Mouse (Mus musculus) lung, postnatal 0 days (tissue): Measurements from ENCODE around the gene Myo5a. TPM values are rescaled to one million over a fixed set of nuclear protein-coding genes. Genes with fewer than 3 reads are reported as not detected.

Source experiments
- ATAC-seq: fragments of 200-750 bp; cut with Nextera tagmentation; 2 replicates; pipeline ENCODE4 v1.8.0; 2017; ENCODE audit warnings: moderate library complexity
- DNase-seq: peaks from one replicate; pipeline ENCODE4 v3.0.0-alpha.2; 2016; ENCODE audit warnings: low spot score
- H3K27ac ChIP-seq: fragments of 300-500 bp; sonication (generic); 2 replicates; pipeline ENCODE4 v1.5.1; 2014; ENCODE audit warnings: antibody characterized with exemption, mild to moderate bottlenecking, low read length, mixed read lengths
- H3K27me3 ChIP-seq: fragments of 300-500 bp; sonication (generic); replicated peaks from 2 replicates; pipeline ENCODE4 v1.6.1; 2014; ENCODE audit warnings: low read length, mixed read lengths; ENCODE audit not compliant: insufficient read depth
- H3K36me3 ChIP-seq: fragments of 300-500 bp; sonication (generic); 2 replicates; pipeline ENCODE4 v1.6.1; 2014; ENCODE audit warnings: low read length, mixed read lengths; ENCODE audit not compliant: insufficient read depth
- H3K4me1 ChIP-seq: fragments of 300-500 bp; sonication (generic); 2 replicates; pipeline ENCODE4 v1.6.1; 2014; ENCODE audit warnings: antibody characterized with exemption, low read depth, low read length, mixed read lengths; ENCODE audit not compliant: insufficient read depth
- H3K4me2 ChIP-seq: fragments of 300-500 bp; sonication (generic); replicated peaks from 2 replicates; pipeline ENCODE4 v1.6.1; 2014; ENCODE audit warnings: low read depth, mild to moderate bottlenecking, low read length, moderate library complexity, mixed read lengths
- H3K4me3 ChIP-seq: fragments of 300-500 bp; sonication (generic); 2 replicates; pipeline ENCODE4 v1.5.1; 2014; ENCODE audit warnings: low read depth, low read length
- H3K9ac ChIP-seq: fragments of 300-500 bp; sonication (generic); replicated peaks from 2 replicates; pipeline ENCODE4 v1.6.1; 2014; ENCODE audit warnings: low read depth, mild to moderate bottlenecking
- H3K9me3 ChIP-seq: fragments of 300-500 bp; sonication (generic); 2 replicates; pipeline ENCODE4 v1.6.1; 2016; ENCODE audit warnings: low read length, mixed read lengths
- CTCF ChIP-seq: IDR thresholded peaks from 2 replicates; pipeline ENCODE4 v1.5.1; 2016; ENCODE audit warnings: antibody characterized with exemption, mild to moderate bottlenecking
- EP300 ChIP-seq: IDR thresholded peaks from 2 replicates; pipeline ENCODE4 v1.6.1; 2016; ENCODE audit warnings: antibody characterized with exemption, mild to moderate bottlenecking, control low read depth
- WGBS: fragments of 180-500 bp; shearing (Covaris S2); extraction: QIAGEN DNeasy Blood & Tissue Kit; methylation state at CpG from one replicate; pipeline ENCODE4 v1.1.7; 2014; 5-methylcytosine and 5-hydroxymethylcytosine counted together
- polyA plus RNA-seq: library from polyadenylated mRNA; unstranded; fragments of >200 nt; fragmentation: Nextera tagmentation; extraction: Ambion mirVana; gene quantifications from 2 replicates; pipeline ENCODE4 v1.2.1, GENCODE M21; 2015

Myo5a gene
- polyA plus RNA-seq, 1 experiment from 2014 or later: 3.6 TPM

DNA sequence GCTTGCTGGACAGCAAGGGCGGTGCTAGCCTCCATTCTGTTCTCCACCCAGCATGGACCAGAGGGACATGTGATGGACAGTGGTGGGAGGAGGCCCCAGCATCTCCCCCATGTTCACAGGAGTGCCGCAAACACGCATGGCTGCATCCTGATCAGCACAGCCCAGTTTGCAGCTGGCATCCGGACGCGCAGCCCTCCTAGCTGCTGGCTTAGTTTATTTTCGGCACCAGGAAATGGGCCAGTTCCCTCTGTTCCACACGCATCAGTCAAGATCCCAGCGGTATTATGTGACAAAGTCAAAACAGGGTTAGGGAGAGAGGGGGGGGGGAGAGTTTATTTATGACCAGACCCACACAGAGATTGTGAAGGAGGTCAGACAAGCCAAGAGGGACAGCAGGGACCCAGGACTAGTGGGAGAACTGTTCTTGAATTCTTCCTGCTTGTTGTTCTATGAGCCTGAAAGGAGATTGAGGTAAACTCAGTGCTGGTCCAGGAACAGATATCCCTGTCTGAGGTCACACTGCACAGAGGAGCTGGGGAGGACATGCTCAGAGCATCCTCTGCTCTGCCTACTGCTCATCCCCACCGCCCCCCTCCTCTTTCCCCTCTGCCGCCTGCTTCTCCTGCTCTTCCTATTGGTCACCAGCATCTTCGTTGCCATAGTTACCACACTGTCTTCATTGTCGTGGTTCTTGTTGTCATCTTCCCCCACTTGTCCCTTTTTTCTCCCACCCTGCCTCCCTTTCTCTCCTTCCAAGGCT is 183.6 kb downstream of the Myo5a start:
- 55% methylated on average over 13 of the region's 13 CpGs for WGBS
- H3K4me2 ChIP-seq: no peak overlapping the region

DNA sequence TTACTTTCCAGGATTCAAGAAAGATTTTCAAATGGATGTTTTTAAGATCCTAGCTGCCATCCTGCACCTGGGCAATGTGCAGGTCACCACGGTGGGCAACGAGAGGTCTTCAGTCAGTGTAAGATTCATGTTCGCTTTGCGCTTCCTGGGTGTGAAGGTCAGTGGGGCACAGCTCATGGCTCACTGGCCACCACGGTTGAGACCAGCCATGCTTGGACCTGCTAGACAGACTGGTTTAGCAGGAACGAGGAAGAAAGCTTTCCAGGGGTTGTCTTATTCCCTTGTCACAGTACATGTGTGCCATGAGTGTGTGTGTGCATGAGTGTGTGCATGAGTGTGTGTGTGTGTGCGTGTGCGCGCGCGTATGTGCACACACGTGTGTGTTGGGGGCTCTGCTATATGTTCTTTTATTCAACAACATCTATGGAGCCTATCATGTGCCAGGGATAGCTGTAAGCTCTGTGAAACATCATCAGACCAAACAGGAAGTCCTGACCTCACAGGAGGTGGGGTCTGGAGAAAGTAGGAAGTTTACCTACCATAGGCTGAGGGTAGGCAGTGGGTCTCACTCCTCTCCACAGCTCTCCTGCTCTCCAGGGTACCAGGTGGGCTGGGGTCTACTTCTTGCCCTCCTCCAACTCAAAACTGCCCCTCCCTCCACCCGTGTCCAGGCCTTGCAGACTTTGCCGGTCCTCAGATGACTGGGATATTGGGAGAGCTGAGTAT is 185.2 kb downstream of the Myo5a start:
- no peak for DNase-seq
- 76% methylated on average over 14 of the region's 14 CpGs for WGBS
- TF ChIP-seq CTCF: no peak
- TF ChIP-seq EP300: no peak
- H3K27me3 ChIP-seq: no peaks in the 10 kb centered on the region
- no peak overlapping the region for H3K4me2 ChIP-seq
- no peaks in the 10 kb centered on the region for H3K36me3 ChIP-seq
- no peaks in the 10 kb centered on the region for H3K9me3 ChIP-seq
- no peak overlapping the region; the same call in 1 of the 2 replicates for H3K27ac ChIP-seq
- ATAC-seq: no peak
- H3K4me3 ChIP-seq: no peak overlapping the region
- no peak overlapping the region for H3K9ac ChIP-seq
- H3K4me1 ChIP-seq: no peaks in the 10 kb centered on the region

More for the DNA sequence above, 183.6 kb downstream of the Myo5a start:
- H3K4me1 ChIP-seq: no peaks in the 10 kb centered on the region
- H3K27ac ChIP-seq: no peak overlapping the region
- no peaks in the 10 kb centered on the region for H3K9me3 ChIP-seq
- TF ChIP-seq EP300 (peak; percentile 57; the same call in 1 of the 2 replicates), CTCF (no peak)
- no peak overlapping the region for H3K4me3 ChIP-seq
- no peak overlapping the region for H3K9ac ChIP-seq
- ATAC-seq (peak; percentile 87), DNase-seq (peak; percentile 63)
- no peaks in the 10 kb centered on the region for H3K27me3 ChIP-seq
- H3K36me3 ChIP-seq: no peaks in the 10 kb centered on the region

DNA sequence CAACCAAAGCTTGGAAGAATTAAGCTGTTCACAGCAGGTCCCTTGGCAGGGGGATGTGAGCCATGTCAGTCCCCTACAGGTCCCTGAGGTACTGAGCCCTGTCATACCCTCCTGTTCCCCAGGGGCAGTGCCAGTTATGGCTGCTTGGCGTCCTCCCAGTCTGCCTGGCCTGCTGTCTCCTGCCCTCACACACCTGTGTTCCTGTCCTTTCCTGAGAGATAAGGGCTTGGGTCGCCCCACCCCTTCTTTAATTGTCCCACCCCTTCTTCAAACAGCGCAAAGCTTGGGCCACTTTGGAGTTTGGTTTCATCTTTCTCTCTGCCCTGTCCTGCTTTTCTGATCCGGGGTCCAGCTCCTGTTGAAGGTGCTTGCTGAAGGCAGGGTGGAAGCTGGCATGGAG is 188.0 kb downstream of the Myo5a start:
- no peaks in the 10 kb centered on the region for H3K9me3 ChIP-seq
- WGBS: 57% methylated on average over 4 of the region's 4 CpGs
- ATAC-seq (no peak), DNase-seq (no peak)
- H3K4me2 ChIP-seq: no peak overlapping the region
- H3K9ac ChIP-seq: no peak overlapping the region
- no peak overlapping the region for H3K27ac ChIP-seq
- TF ChIP-seq CTCF: no peak
- TF ChIP-seq EP300: no peak
- no peaks in the 10 kb centered on the region for H3K36me3 ChIP-seq
- no peaks in the 10 kb centered on the region for H3K4me1 ChIP-seq
- H3K27me3 ChIP-seq: no peaks in the 10 kb centered on the region
- no peak overlapping the region for H3K4me3 ChIP-seq

DNA sequence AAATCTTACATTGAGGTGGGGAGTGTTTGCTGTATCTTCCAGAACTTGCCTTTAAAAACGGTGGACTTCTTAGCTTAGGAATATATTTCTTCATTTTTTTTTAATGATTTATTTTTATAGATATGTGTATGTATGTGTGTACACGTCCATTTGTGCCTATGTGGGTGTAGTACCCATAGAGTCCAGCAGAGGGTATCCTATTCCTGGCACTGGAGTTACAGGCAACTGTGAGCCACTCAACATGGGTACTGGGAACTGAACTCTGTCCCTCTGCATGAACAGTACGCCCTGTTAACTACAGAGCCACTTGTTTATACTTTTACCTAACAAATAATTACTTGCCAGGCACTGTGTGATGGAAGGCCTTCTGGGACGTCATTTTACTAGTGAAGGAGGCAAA is 188.8 kb downstream of the Myo5a start:
- H3K36me3 ChIP-seq: no peaks in the 10 kb centered on the region
- no peaks in the 10 kb centered on the region for H3K27me3 ChIP-seq
- no peak for ATAC-seq
- no peaks in the 10 kb centered on the region for H3K4me1 ChIP-seq
- no peak overlapping the region for H3K4me2 ChIP-seq
- H3K4me3 ChIP-seq: no peak overlapping the region
- no peaks in the 10 kb centered on the region for H3K9me3 ChIP-seq
- DNase-seq: no peak
- TF ChIP-seq CTCF (peak; percentile 62), EP300 (no peak)
- H3K27ac ChIP-seq: no peak overlapping the region
- WGBS: 86% methylated on average over 4 of the region's 4 CpGs
- H3K9ac ChIP-seq: no peak overlapping the region

DNA sequence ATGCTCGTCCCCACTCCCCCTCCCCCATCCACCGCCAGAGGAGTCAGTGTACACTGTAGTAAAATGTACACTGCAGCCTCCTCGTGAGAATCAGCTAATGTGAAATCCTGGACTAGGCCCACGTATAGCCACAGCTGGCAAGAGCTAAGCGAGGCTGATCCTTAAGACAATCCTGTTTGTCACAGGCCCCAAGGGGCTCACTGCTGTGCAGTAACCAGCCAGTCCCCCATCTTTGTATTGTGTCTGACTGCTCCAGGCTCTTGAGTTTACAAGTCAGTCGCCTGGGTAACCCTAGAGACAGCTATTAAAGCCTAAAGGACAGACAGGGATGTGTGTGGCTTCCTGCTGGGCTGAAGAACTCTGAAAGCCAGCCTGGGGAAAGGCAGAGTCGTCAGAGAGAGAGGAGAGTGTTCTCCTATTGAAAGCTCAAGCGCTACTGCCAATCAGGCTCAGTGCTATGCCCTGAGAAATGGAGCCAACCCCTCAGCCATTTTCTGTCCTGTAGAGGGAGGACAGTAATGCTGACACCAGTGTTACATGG is 190.6 kb downstream of the Myo5a start:
- Histone ChIP-seq H3K4me1 (no peaks in the 10 kb centered on the region), H3K4me2 (no peak overlapping the region), H3K36me3 (no peaks in the 10 kb centered on the region), H3K27ac (no peak overlapping the region), H3K27me3 (no peaks in the 10 kb centered on the region), H3K9ac (no peak overlapping the region), H3K9me3 (no peaks in the 10 kb centered on the region), H3K4me3 (no peak overlapping the region)
- WGBS: 19% methylated on average over 8 of the region's 8 CpGs
- no peak for DNase-seq
- no peak for ATAC-seq
- no peak for TF ChIP-seq EP300
- no peak for TF ChIP-seq CTCF

DNA sequence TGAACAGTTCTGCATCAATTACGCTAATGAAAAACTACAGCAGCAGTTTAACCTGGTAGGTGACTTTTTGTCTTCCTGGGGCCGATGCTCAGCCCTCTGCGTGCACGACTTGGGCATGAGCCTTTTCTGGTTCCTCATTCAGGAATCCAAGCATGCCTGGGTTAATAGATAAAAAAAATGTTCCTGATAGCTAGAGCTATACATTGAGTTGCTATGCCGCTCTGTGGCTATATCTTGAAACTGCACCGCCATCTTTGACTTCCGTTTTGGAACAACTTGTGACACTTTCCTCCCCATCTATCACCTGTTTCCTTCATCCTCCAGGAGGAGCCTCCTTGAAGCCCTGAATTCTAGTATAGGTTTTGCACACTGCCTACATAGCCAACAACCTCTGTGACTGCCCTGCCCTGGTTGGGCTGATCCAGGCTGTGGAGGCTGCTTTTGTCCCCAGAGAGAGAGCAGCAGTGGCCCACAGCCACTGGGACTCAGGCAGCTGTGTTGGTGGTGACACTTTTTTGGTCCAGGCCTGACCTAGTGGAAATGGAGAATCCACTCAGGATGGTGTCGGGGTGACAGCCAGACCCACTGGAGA is 191.5 kb downstream of the Myo5a start:
- Histone ChIP-seq H3K4me3 (no peak overlapping the region), H3K36me3 (0 out of 2 replicates have a peak, but pooled peaks cover 4% of the 10 kb centered on the region), H3K9me3 (no peaks in the 10 kb centered on the region), H3K9ac (no peak overlapping the region), H3K4me2 (no peak overlapping the region), H3K4me1 (no peaks in the 10 kb centered on the region), H3K27me3 (no peaks in the 10 kb centered on the region), H3K27ac (no peak overlapping the region)
- no peak for DNase-seq
- ATAC-seq: no peak
- WGBS: 53% methylated on average over 8 of the region's 8 CpGs
- TF ChIP-seq EP300 (no peak), CTCF (peak; percentile 59)
